Mouse (Mus musculus) ES-E14 (cell line): Measurements from ENCODE around the gene Gca. TPM values are rescaled to one million over a fixed set of nuclear protein-coding genes. Genes with fewer than 3 reads are reported as not detected.
A peak's percentile ranks its signal among the peaks of the same experiment; 100 is the strongest.

Experiments
- DNase-seq: peaks from one replicate; pipeline ENCODE4 v3.0.0-alpha.2; 2013; ENCODE audit warnings: low read depth, low spot score
- H3K27ac ChIP-seq: 2 replicates; pipeline ENCODE4 v1.5.1; 2012; ENCODE audit warnings: low read depth, mild to moderate bottlenecking, low read length, moderate library complexity, mixed read lengths; ENCODE audit not compliant: poor library complexity, insufficient read depth, severe bottlenecking
- H3K36me3 ChIP-seq: 2 replicates; pipeline ENCODE4 v1.6.1; 2012; ENCODE audit warnings: mild to moderate bottlenecking, low read length, moderate library complexity, mixed read lengths; ENCODE audit not compliant: control insufficient read depth, poor library complexity, insufficient read depth, severe bottlenecking
- H3K4me1 ChIP-seq, 2 experiments: fragments of 150-350 bp in 1 of 2; sonication (generic) in 1 of 2; 2 replicates each; pipeline ENCODE4 v1.6.1; 2012; ENCODE audit warnings: low read length in 2 of 2, mild to moderate bottlenecking in 1 of 2, mixed read lengths in 1 of 2; ENCODE audit not compliant: control insufficient read depth in 2 of 2, insufficient read depth in 2 of 2, poor library complexity in 1 of 2
- H3K4me3 ChIP-seq, 2 experiments: fragments of 150-350 bp in 1 of 2; sonication (generic) in 1 of 2; 2 replicates each; pipeline ENCODE4 v1.5.1; 2012; ENCODE audit warnings: low read length in 2 of 2, low read depth in 1 of 2, mild to moderate bottlenecking in 1 of 2, mixed read lengths in 1 of 2; ENCODE audit not compliant: insufficient read depth in 1 of 2, poor library complexity in 1 of 2, severe bottlenecking in 1 of 2
- H3K9ac ChIP-seq: 2 replicates; pipeline ENCODE4 v1.6.1; 2012; ENCODE audit warnings: low read depth, mild to moderate bottlenecking, low read length, mixed read lengths; ENCODE audit not compliant: poor library complexity, insufficient read depth, severe bottlenecking
- H3K9me3 ChIP-seq: fragments of 150-350 bp; sonication (generic); 2 replicates; pipeline ENCODE4 v1.6.1; 2012; ENCODE audit warnings: low read depth, mild to moderate bottlenecking, low read length; ENCODE audit not compliant: control insufficient read depth, insufficient read depth
- CHD2 ChIP-seq: IDR thresholded peaks from 2 replicates; pipeline ENCODE4 v1.6.1; 2014; ENCODE audit warnings: mild to moderate bottlenecking, low read depth, low read length, inconsistent platforms
- HCFC1 ChIP-seq: IDR thresholded peaks from 2 replicates; pipeline ENCODE4 v1.6.1; 2012; ENCODE audit warnings: low read length, inconsistent platforms, borderline replicate concordance; ENCODE audit not compliant: insufficient read depth
- MAFK ChIP-seq: IDR thresholded peaks from 2 replicates; pipeline ENCODE4 v1.6.1; 2014; ENCODE audit warnings: mild to moderate bottlenecking, low read depth, low read length, inconsistent platforms; ENCODE audit not compliant: insufficient read depth
- ZC3H11A ChIP-seq: IDR thresholded peaks from 2 replicates; pipeline ENCODE4 v1.6.1; 2012; ENCODE audit warnings: low read depth, mild to moderate bottlenecking, inconsistent platforms, low read length, borderline replicate concordance
- ZNF384 ChIP-seq: IDR thresholded peaks from 2 replicates; pipeline ENCODE4 v1.6.1; 2012; ENCODE audit warnings: low read depth, low read length, inconsistent platforms
- in situ Hi-C, 2 experiments: fragments of 600-800 bp; cut with MboI; formaldehyde crosslinking; loops; one replicate each; pipeline ENCODE4 v1.15.1; 2025; ENCODE audit warnings: low sequenced_read_pairs in 2 of 2, inconsistent platforms in 1 of 2; ENCODE audit not compliant: unreplicated experiment in 2 of 2
- total RNA-seq: library from RNA; depleted of rRNA; stranded (reverse); fragments of 300-350 nt; gene quantifications from 2 replicates; pipeline ENCODE4 v1.2.3, GENCODE M21; 2012

Gca gene
- total RNA-seq, 1 experiment = 11.5 TPM

GRCm38 (mm10) chr2:62660565-62660964 is 3.5 kb upstream of the Gca start:
- Histone ChIP-seq H3K27ac (no peak overlapping the region), H3K4me3 (no peak overlapping the region), H3K36me3 (no peaks in the 10 kb centered on the region), H3K4me1 (0 out of 4 replicates have a peak, but pooled peaks cover 0 to 4% of the 10 kb centered on the region in 2 experiments), H3K9ac (no peak overlapping the region), H3K9me3 (no peaks in the 10 kb centered on the region)
- TF ChIP-seq MAFK = no peak
- no peak for TF ChIP-seq CHD2
- in situ Hi-C loops = no loop called here
- DNase-seq = peak; percentile 33

GRCm38 (mm10) chr2:62662560-62662959 is 1.5 kb upstream of the Gca start:
- H3K27ac ChIP-seq = no peak overlapping the region
- TF ChIP-seq ZNF384 (no peak), MAFK (no peak), ZC3H11A (no peak), HCFC1 (no peak), CHD2 (no peak)
- peaks cover 2 to 4% of the 10 kb centered on the region in 2 experiments; a peak in 1 of 4 replicates for H3K4me1 ChIP-seq
- H3K4me3 ChIP-seq = no peak overlapping the region
- in situ Hi-C loops = no loop called here
- H3K9ac ChIP-seq = no peak overlapping the region
- no peak for DNase-seq
- H3K36me3 ChIP-seq = no peaks in the 10 kb centered on the region
- no peaks in the 10 kb centered on the region for H3K9me3 ChIP-seq

- no peaks in the 10 kb centered on the region for H3K36me3 ChIP-seq
- no peak overlapping the region for H3K9ac ChIP-seq
- peaks cover 2 to 4% of the 10 kb centered on the region in 2 experiments; a peak in 1 of 4 replicates for H3K4me1 ChIP-seq
- H3K9me3 ChIP-seq = no peaks in the 10 kb centered on the region
- in situ Hi-C loops = no loop called here
- DNase-seq = no peak
- peak overlapping the region; percentile 70 to 71 for H3K4me3 ChIP-seq
- H3K27ac ChIP-seq = no peak overlapping the region
- TF ChIP-seq HCFC1 = no peak
- no peak for TF ChIP-seq MAFK
- TF ChIP-seq ZNF384 = no peak
Measured at GRCm38 (mm10) chr2:62664839-62665238, 754 bp downstream of the Gca start.

- H3K27ac ChIP-seq = no peak overlapping the region
- no peak for TF ChIP-seq MAFK
- no peak for TF ChIP-seq CHD2
- no peak for TF ChIP-seq ZC3H11A
- TF ChIP-seq ZNF384 = no peak
- in situ Hi-C loops = no loop called here
- H3K4me1 ChIP-seq = peaks cover 2% of the 10 kb centered on the region in 2 experiments; a peak in 1 of 4 replicates
- H3K9ac ChIP-seq = no peak overlapping the region
- peak overlapping the region in 1 of 2 experiments; percentile 70; a peak in 1 of 4 replicates for H3K4me3 ChIP-seq
- H3K9me3 ChIP-seq = no peaks in the 10 kb centered on the region
- no peaks in the 10 kb centered on the region for H3K36me3 ChIP-seq
- peak; percentile 36 for DNase-seq
Measured at GRCm38 (mm10) chr2:62665536-62665935, 1.5 kb downstream of the Gca start.

GRCm38 (mm10) chr2:62669848-62670247 is 5.8 kb downstream of the Gca start:
- in situ Hi-C loops = no loop called here
- H3K27ac ChIP-seq = no peak overlapping the region
- DNase-seq = no peak
- H3K9me3 ChIP-seq = no peaks in the 10 kb centered on the region
- peaks cover 1 to 2% of the 10 kb centered on the region in 2 experiments; a peak in 1 of 4 replicates for H3K4me1 ChIP-seq
- H3K36me3 ChIP-seq = no peaks in the 10 kb centered on the region
- TF ChIP-seq CHD2 (no peak), ZNF384 (no peak), MAFK (no peak)
- no peak overlapping the region for H3K9ac ChIP-seq
- H3K4me3 ChIP-seq = no peak overlapping the region
